Mouse (Mus musculus) hindbrain, postnatal 0 days (tissue): ENCODE measurements around the gene Fam111a. TPM values are rescaled to one million over a fixed set of nuclear protein-coding genes. Genes with fewer than 3 reads are reported as not detected.
A peak's percentile ranks its signal among the peaks of the same experiment; 100 is the strongest.

Source experiments
- ATAC-seq: fragments of 200-750 bp; cut with Nextera tagmentation; 2 replicates; pipeline ENCODE4 v1.8.0; 2017; ENCODE audit warnings: mild to moderate bottlenecking, moderate TSS enrichment, moderate library complexity
- DNase-seq: peaks from one replicate; pipeline ENCODE4 v3.0.0-alpha.2; 2015; ENCODE audit warnings: low spot score
- H3K27ac ChIP-seq: fragments of 300-500 bp; sonication (generic); 2 replicates; pipeline ENCODE4 v1.5.1; 2014; ENCODE audit warnings: mild to moderate bottlenecking
- H3K27me3 ChIP-seq: fragments of 300-500 bp; sonication (generic); 2 replicates; pipeline ENCODE4 v1.6.1; 2014; ENCODE audit warnings: low read length, mixed read lengths; ENCODE audit not compliant: insufficient read depth
- H3K36me3 ChIP-seq: fragments of 300-500 bp; sonication (generic); 2 replicates; pipeline ENCODE4 v1.6.1; 2014; ENCODE audit warnings: low read length, mixed read lengths; ENCODE audit not compliant: insufficient read depth
- H3K4me1 ChIP-seq: fragments of 300-500 bp; sonication (generic); 2 replicates; pipeline ENCODE4 v1.6.1; 2014; ENCODE audit warnings: antibody characterized with exemption, low read length, mixed read lengths; ENCODE audit not compliant: insufficient read depth
- H3K4me2 ChIP-seq: fragments of 300-500 bp; sonication (generic); 2 replicates; pipeline ENCODE4 v1.6.1; 2014; ENCODE audit warnings: low read depth, mild to moderate bottlenecking, low read length, moderate library complexity, mixed read lengths
- H3K4me3 ChIP-seq: fragments of 300-500 bp; sonication (generic); 2 replicates; pipeline ENCODE4 v1.5.1; 2014; ENCODE audit warnings: low read length
- H3K9ac ChIP-seq: fragments of 300-500 bp; sonication (generic); replicated peaks from 2 replicates; pipeline ENCODE4 v1.6.1; 2014; ENCODE audit warnings: mild to moderate bottlenecking, low read length, moderate library complexity, mixed read lengths
- H3K9me3 ChIP-seq: fragments of 300-500 bp; sonication (generic); 2 replicates; pipeline ENCODE4 v1.6.1; 2016; ENCODE audit warnings: low read length, mixed read lengths
- CTCF ChIP-seq: IDR thresholded peaks from 2 replicates; pipeline ENCODE4 v1.5.1; 2016; ENCODE audit warnings: antibody characterized with exemption, control low read depth, low read depth
- WGBS: fragments of 180-500 bp; shearing (Covaris S2); extraction: QIAGEN DNeasy Blood & Tissue Kit; methylation state at CpG from one replicate; pipeline ENCODE4 v1.1.7; 2014; 5-methylcytosine and 5-hydroxymethylcytosine counted together
- polyA plus RNA-seq: library from polyadenylated mRNA; unstranded; fragments of >200 nt; fragmentation: Nextera tagmentation; extraction: Ambion mirVana; gene quantifications from 2 replicates; pipeline ENCODE4 v1.2.1, GENCODE M21; 2015
- total RNA-seq: library from RNA; depleted of rRNA; stranded (reverse); fragments of >200 nt; gene quantifications from 2 replicates; pipeline ENCODE4 v1.2.3, GENCODE M21; 2014

Fam111a gene
- total and polyA plus RNA-seq, 2 experiments from 2014 or later = 1.9 to 3.3 TPM

DNA sequence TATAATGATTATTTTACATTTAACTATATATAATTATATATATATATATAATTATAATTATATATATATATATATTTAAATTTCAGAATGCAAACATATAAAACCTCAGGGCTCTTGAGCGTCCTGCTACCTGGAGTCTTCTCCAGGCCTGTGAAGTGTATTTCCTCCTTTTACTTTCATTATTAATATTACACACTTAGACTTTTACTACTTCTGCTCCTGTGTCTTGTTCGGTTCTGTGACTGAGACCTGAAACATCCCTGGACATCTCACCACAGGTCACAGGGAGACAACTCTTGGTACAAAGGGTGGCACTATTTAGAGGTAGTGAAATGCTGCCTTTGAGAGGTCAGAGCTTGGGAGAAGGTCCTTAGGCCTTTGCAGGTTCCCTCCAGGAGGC, 10.8 kb downstream of the Fam111a start:
- H3K4me1 ChIP-seq = no peaks in the 10 kb centered on the region
- no peak for DNase-seq
- 94% methylated on average over 2 of the region's 2 CpGs for WGBS
- no peak for ATAC-seq
- no peak overlapping the region for H3K27ac ChIP-seq
- no peak overlapping the region for H3K9ac ChIP-seq
- H3K4me2 ChIP-seq = no peak overlapping the region
- H3K9me3 ChIP-seq = no peaks in the 10 kb centered on the region
- TF ChIP-seq CTCF = no peak
- no peak overlapping the region for H3K4me3 ChIP-seq
- H3K36me3 ChIP-seq = no peaks in the 10 kb centered on the region
- H3K27me3 ChIP-seq = no peaks in the 10 kb centered on the region

DNA sequence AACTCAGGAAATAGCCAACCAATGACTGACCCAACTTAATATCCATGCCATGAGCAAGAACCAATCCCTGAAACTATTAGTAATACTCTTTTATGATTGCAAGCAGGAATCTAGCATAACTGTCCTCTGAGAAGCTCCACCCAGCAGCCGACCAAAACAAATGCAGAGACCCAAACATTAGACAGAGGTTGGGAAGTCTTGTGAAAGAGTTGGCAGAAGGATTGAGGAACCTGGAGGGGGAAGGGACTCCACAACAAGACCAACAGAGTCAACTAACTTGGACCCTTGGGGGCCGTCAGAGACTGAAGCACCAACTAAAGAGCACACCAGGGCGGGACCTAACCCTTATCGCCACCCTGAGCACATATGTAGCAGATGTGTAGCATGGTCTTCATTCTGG, 12.7 kb downstream of the Fam111a start:
- Histone ChIP-seq H3K9me3 (no peaks in the 10 kb centered on the region), H3K27me3 (no peaks in the 10 kb centered on the region), H3K4me3 (no peak overlapping the region), H3K27ac (no peak overlapping the region), H3K4me2 (no peak overlapping the region), H3K36me3 (no peaks in the 10 kb centered on the region), H3K4me1 (no peaks in the 10 kb centered on the region), H3K9ac (no peak overlapping the region)
- 86% methylated on average over 4 of the region's 4 CpGs for WGBS
- TF ChIP-seq CTCF = no peak
- ATAC-seq = no peak
- no peak for DNase-seq

DNA sequence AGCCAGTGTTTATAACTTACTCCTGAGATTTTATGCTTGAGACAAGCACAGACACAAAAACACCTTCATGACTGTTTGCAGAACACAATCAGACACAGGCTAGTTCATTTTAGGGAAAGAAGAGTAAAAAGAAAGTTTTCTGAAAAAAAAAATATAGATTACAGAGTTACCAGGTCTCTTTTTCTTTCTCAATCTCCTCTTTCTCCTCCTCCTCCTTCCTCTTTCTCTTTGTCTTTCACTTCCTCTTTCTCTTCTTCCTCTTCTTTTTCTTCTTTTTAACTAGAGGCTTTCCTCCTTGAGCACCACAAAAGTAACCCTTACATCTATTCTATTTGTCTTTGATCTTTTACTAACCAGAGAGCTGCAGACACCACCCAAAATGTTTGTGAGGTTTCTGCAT, 18.7 kb downstream of the Fam111a start:
- no peak for ATAC-seq

DNA sequence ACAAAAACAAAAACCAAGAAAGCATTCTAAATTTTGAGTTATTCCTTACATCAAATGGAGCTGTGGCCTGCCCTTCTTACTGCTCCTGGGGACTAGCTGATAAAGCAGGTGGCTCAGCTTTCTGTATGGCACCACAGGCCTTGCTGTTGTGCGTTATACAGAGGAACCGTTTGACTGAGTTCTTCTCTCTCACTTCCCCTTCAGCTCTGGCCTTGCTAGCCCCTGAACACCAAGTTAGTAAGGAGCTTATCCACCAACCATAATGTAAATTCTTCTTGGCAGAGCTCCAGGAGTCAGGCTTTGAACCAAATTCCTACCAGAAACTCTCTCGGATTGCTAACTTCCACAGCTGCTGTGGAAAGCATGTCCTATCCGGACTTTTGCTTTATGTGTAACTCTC, 21.5 kb downstream of the Fam111a start:
- ATAC-seq (no peak), DNase-seq (no peak)
- Histone ChIP-seq H3K27ac (no peak overlapping the region), H3K36me3 (no peaks in the 10 kb centered on the region), H3K4me3 (no peak overlapping the region), H3K4me2 (no peak overlapping the region), H3K9me3 (no peaks in the 10 kb centered on the region), H3K9ac (no peak overlapping the region), H3K4me1 (no peaks in the 10 kb centered on the region), H3K27me3 (no peaks in the 10 kb centered on the region)
- no peak for TF ChIP-seq CTCF
- WGBS = 45% methylated on average over 4 of the region's 4 CpGs

More for the DNA sequence above, 18.7 kb downstream of the Fam111a start:
- H3K27me3 ChIP-seq = no peaks in the 10 kb centered on the region
- no peak overlapping the region for H3K27ac ChIP-seq
- no peak overlapping the region for H3K4me3 ChIP-seq
- H3K9ac ChIP-seq = no peak overlapping the region
- H3K36me3 ChIP-seq = no peaks in the 10 kb centered on the region
- no peak for TF ChIP-seq CTCF
- no peak overlapping the region for H3K4me2 ChIP-seq
- no peak for DNase-seq
- no peaks in the 10 kb centered on the region for H3K9me3 ChIP-seq
- H3K4me1 ChIP-seq = no peaks in the 10 kb centered on the region

DNA sequence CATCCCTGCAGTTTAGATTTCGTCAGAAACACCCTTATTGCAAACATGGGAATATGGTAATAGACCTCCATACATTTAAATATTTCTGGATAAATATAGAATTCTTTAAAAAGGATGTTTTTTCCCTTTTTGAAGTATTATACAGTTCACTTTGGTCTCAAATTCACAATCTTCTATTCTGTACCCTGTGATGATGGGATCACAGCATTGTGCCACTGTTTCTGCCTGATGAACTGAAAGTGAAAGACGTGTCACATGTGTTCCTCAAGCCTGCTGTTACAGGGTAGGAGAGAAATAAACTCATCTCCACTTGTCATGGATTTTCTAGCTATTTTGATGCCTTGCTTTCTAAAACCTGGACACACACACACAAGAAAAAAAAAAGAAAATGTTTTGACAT, 25.3 kb downstream of the Fam111a start:
- 78% methylated on average over 2 of the region's 2 CpGs for WGBS
- TF ChIP-seq CTCF = no peak
- H3K4me1 ChIP-seq = peaks cover 5% of the 10 kb centered on the region; the same call in 1 of the 2 replicates
- no peaks in the 10 kb centered on the region for H3K36me3 ChIP-seq
- H3K4me3 ChIP-seq = no peak overlapping the region
- no peak overlapping the region for H3K27ac ChIP-seq
- no peaks in the 10 kb centered on the region for H3K9me3 ChIP-seq
- DNase-seq = no peak
- no peak for ATAC-seq
- no peak overlapping the region for H3K9ac ChIP-seq
- H3K4me2 ChIP-seq = no peak overlapping the region
- no peaks in the 10 kb centered on the region for H3K27me3 ChIP-seq

DNA sequence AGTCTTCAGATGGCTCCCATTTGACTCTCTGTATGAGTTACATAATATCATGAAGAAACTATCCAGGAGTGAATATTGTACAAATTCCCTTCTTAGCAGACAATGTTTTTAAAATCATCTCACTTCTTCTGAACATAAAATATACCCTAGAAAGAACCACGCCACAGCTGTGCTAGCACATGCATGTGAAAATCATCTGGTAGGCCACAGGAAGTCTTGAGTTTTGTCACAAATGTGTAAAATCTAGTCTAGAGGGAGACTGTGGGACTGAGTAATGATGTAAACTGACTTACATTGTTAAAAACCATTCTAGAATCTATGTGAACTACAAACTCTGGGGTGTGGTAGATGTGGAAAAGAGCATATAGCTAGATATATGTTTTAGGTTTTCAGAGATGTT, 26.1 kb downstream of the Fam111a start:
- no peak overlapping the region for H3K9ac ChIP-seq
- no peak for TF ChIP-seq CTCF
- DNase-seq (no peak), ATAC-seq (no peak)
- no peak overlapping the region for H3K4me2 ChIP-seq
- no peaks in the 10 kb centered on the region for H3K9me3 ChIP-seq
- 98% methylated on average over 1 of the region's 1 CpGs for WGBS
- H3K36me3 ChIP-seq = no peaks in the 10 kb centered on the region
- H3K4me3 ChIP-seq = no peak overlapping the region
- H3K27ac ChIP-seq = no peak overlapping the region
- no peaks in the 10 kb centered on the region for H3K27me3 ChIP-seq
- H3K4me1 ChIP-seq = peaks cover 5% of the 10 kb centered on the region; the same call in 1 of the 2 replicates

DNA sequence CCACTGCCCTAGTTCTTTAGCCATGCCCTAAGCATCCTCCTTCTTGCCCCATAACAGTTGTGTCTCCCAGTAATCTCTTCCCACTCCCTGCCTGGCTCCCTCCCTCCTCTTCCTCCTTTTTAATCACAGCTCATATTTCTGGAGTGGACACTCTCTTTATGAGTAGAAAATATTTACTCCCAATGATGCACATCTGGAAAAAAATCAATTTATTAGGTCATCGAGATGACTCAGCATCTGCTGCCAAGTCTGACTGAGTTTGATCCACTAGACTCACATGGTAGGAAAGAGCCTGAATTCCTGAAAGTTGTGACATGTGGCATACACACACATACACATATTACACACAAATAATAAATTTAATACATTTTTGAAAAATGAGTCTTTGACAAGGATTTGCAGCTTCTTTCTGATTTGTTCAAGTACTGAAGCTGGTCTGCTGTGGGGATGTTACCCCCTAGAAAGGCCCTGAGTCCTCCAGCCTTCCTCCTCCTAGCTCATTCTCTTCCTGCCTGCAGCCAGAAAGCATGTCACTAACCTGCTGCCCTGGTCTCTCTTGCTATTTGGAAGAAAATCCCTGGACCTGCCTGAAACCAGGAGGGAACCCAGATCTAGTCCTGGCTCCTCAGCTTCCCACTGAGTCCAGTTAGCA, 27.2 kb downstream of the Fam111a start:
- 77% methylated on average over 1 of the region's 1 CpGs for WGBS
- Histone ChIP-seq H3K4me1 (peaks cover 5% of the 10 kb centered on the region; the same call in 1 of the 2 replicates), H3K27ac (no peak overlapping the region; the same call in 1 of the 2 replicates), H3K9ac (peak overlapping the region; percentile 46; the same call in 1 of the 2 replicates), H3K36me3 (no peaks in the 10 kb centered on the region), H3K4me3 (peak overlapping the region; percentile 38), H3K4me2 (peak overlapping the region; percentile 69), H3K9me3 (no peaks in the 10 kb centered on the region), H3K27me3 (no peaks in the 10 kb centered on the region)
- ATAC-seq = 0 out of 2 replicates have a peak, but pooled peaks have one; percentile 6
- no peak for DNase-seq
- TF ChIP-seq CTCF = no peak
